Mouse (Mus musculus) hindbrain, embryonic 10.5 days (tissue): Measurements from ENCODE around the gene Tmod1. TPM values are rescaled to one million over a fixed set of nuclear protein-coding genes. Genes with fewer than 3 reads are reported as not detected.

ENCODE experiments used
- DNase-seq: peaks from one replicate; pipeline ENCODE4 v3.0.0-alpha.2; 2017; ENCODE audit warnings: low spot score
- H3K27ac ChIP-seq: fragments of 300-500 bp; sonication (generic); 2 replicates; pipeline ENCODE4 v1.5.1; 2016; ENCODE audit warnings: mild to moderate bottlenecking, moderate library complexity
- H3K27me3 ChIP-seq: fragments of 300-500 bp; sonication (generic); 2 replicates; pipeline ENCODE4 v1.6.1; 2016; ENCODE audit warnings: mild to moderate bottlenecking; ENCODE audit not compliant: poor library complexity, insufficient read depth, severe bottlenecking
- H3K36me3 ChIP-seq: fragments of 300-500 bp; sonication (generic); 2 replicates; pipeline ENCODE4 v1.6.1; 2016; ENCODE audit warnings: mild to moderate bottlenecking, moderate library complexity
- H3K4me1 ChIP-seq: fragments of 300-500 bp; sonication (generic); replicated peaks from 2 replicates; pipeline ENCODE4 v1.6.1; 2016; ENCODE audit warnings: mild to moderate bottlenecking
- H3K4me3 ChIP-seq: fragments of 300-500 bp; sonication (generic); 2 replicates; pipeline ENCODE4 v1.5.1; 2016; ENCODE audit warnings: mild to moderate bottlenecking, moderate library complexity
- H3K9me3 ChIP-seq: fragments of 300-500 bp; sonication (generic); 2 replicates; pipeline ENCODE4 v1.6.1; 2016; ENCODE audit warnings: mild to moderate bottlenecking, moderate library complexity
- WGBS: fragments of 180-500 bp; shearing (Covaris S2); methylation state at CpG from one replicate; pipeline ENCODE4 v1.1.7; 2016; 5-methylcytosine and 5-hydroxymethylcytosine counted together
- polyA plus RNA-seq: library from polyadenylated mRNA; unstranded; fragments of >200 nt; fragmentation: Nextera tagmentation; extraction: Ambion mirVana; gene quantifications from 2 replicates; pipeline ENCODE4 v1.2.1, GENCODE M21; 2016

The Tmod1 gene
- polyA plus RNA-seq, 1 experiment from 2014 or later, result 2.9 TPM

- H3K9me3 ChIP-seq, result no peaks in the 10 kb centered on the region
- no peak for DNase-seq
- peaks cover 18% of the 10 kb centered on the region for H3K27me3 ChIP-seq
- H3K36me3 ChIP-seq, result no peaks in the 10 kb centered on the region
- peaks cover 3% of the 10 kb centered on the region; the same call in 1 of the 2 replicates for H3K4me1 ChIP-seq
- 77% methylated on average over 2 of the region's 2 CpGs for WGBS
- H3K4me3 ChIP-seq, result no peak overlapping the region
- no peak overlapping the region for H3K27ac ChIP-seq
Observed at GRCm38 (mm10) chr4:46033197-46033596, 5.5 kb upstream of the Tmod1 start.

GRCm38 (mm10) chr4:46038591-46038891, 194 bp upstream of the Tmod1 start:
- whole genome bisulfite sequencing, result 16% methylated on average over 12 of the region's 12 CpGs
- no peak for DNase-seq
- H3K9me3 ChIP-seq, result no peaks in the 10 kb centered on the region
- no peaks in the 10 kb centered on the region for H3K36me3 ChIP-seq
- H3K27ac ChIP-seq, result peak overlapping the region; percentile 82; the same call in 1 of the 2 replicates
- H3K4me1 ChIP-seq, result peaks cover 43% of the 10 kb centered on the region
- H3K27me3 ChIP-seq, result peaks cover 53% of the 10 kb centered on the region
- H3K4me3 ChIP-seq, result peak overlapping the region; percentile 74

GRCm38 (mm10) chr4:46039899-46040298, 1.2 kb downstream of the Tmod1 start:
- Histone ChIP-seq H3K9me3 (no peaks in the 10 kb centered on the region), H3K27me3 (peaks cover 59% of the 10 kb centered on the region), H3K4me1 (peaks cover 43% of the 10 kb centered on the region), H3K36me3 (no peaks in the 10 kb centered on the region), H3K4me3 (peak overlapping the region; percentile 74), H3K27ac (peak overlapping the region; percentile 50; the same call in 1 of the 2 replicates)
- DNase-seq, result no peak
- 19% methylated on average over 6 of the region's 6 CpGs for WGBS

GRCm38 (mm10) chr4:46040594-46041192, 2.0 kb downstream of the Tmod1 start:
- Histone ChIP-seq H3K4me1 (peaks cover 43% of the 10 kb centered on the region), H3K36me3 (no peaks in the 10 kb centered on the region), H3K9me3 (no peaks in the 10 kb centered on the region), H3K4me3 (peak overlapping the region; percentile 74; the same call in 1 of the 2 replicates), H3K27me3 (peaks cover 59% of the 10 kb centered on the region), H3K27ac (peak overlapping the region; percentile 50; the same call in 1 of the 2 replicates)
- DNase-seq, result peak; percentile 29
- WGBS, result 21% methylated on average over 9 of the region's 9 CpGs

- peak overlapping the region; percentile 53 for H3K27ac ChIP-seq
Observed at GRCm38 (mm10) chr4:46041761-46042504, 3.2 kb downstream of the Tmod1 start.

GRCm38 (mm10) chr4:46042505-46042850, 3.7 kb downstream of the Tmod1 start:
- peak overlapping the region; percentile 53 for H3K27ac ChIP-seq
- no peaks in the 10 kb centered on the region for H3K9me3 ChIP-seq
- no peaks in the 10 kb centered on the region for H3K36me3 ChIP-seq
- no peak overlapping the region for H3K4me3 ChIP-seq
- H3K27me3 ChIP-seq, result peaks cover 48% of the 10 kb centered on the region
- no peak for DNase-seq
- WGBS, result 51% methylated on average over 5 of the region's 5 CpGs
- peaks cover 43% of the 10 kb centered on the region for H3K4me1 ChIP-seq

More at GRCm38 (mm10) chr4:46041761-46042504, 3.2 kb downstream of the Tmod1 start:
- WGBS, result 33% methylated on average over 7 of the region's 7 CpGs
- Histone ChIP-seq H3K4me1 (peaks cover 43% of the 10 kb centered on the region), H3K36me3 (no peaks in the 10 kb centered on the region), H3K4me3 (peak overlapping the region; percentile 11; the same call in 1 of the 2 replicates), H3K9me3 (no peaks in the 10 kb centered on the region), H3K27me3 (peaks cover 54% of the 10 kb centered on the region)
- no peak for DNase-seq

- Histone ChIP-seq H3K4me1 (peaks cover 43% of the 10 kb centered on the region), H3K4me3 (no peak overlapping the region), H3K36me3 (no peaks in the 10 kb centered on the region), H3K9me3 (no peaks in the 10 kb centered on the region), H3K27me3 (peaks cover 40% of the 10 kb centered on the region), H3K27ac (no peak overlapping the region)
- no peak for DNase-seq
- 84% methylated on average over 8 of the region's 8 CpGs for WGBS
Observed at GRCm38 (mm10) chr4:46043361-46043760, 4.6 kb downstream of the Tmod1 start.

DNA sequence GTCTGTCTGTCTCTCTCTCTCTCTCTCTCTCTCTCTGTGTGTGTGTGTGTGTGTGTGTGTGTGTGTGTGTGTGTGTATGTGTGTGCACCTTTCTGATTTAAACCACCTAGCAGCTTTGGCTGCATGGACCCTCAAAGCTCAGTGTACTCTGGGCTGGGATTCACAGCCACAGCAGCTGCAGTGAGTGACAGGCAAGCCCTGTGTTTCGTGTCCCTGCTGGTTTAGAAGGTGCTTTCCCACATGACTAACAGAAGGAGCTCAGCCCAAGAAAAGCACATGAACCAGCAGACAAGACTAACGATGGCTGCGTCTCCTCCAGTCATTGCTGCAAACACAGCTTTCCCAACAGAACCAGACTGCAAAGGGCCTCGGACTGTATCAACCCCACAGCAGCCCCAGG, 9.2 kb downstream of the Tmod1 start:
- 82% methylated on average over 4 of the region's 4 CpGs for WGBS
- Histone ChIP-seq H3K9me3 (peaks cover 10% of the 10 kb centered on the region; the same call in 1 of the 2 replicates), H3K4me1 (peaks cover 2% of the 10 kb centered on the region), H3K27ac (no peak overlapping the region), H3K36me3 (no peaks in the 10 kb centered on the region), H3K27me3 (0 out of 2 replicates have a peak, but pooled peaks cover 6% of the 10 kb centered on the region), H3K4me3 (no peak overlapping the region)
- DNase-seq, result no peak

DNA sequence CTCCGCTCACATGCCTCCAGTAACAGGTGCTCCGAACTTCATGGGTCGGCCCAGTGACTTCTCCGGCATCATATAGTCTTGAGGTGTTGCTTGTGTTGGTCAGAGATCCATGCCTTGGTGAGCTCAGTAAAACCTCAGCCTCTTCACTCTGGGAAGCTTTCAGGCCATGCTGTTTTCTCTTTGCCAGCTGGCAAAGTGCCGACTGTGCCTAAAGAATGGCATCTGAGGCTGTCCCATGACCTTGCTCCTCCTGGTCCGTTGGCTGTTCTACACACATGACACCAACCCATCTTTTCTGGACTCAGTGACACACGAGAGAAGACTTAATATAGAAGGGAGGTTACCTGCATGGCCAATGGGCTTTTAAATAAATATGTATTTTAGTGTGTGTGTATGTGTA, 9.7 kb downstream of the Tmod1 start:
- Histone ChIP-seq H3K4me3 (no peak overlapping the region), H3K4me1 (no peaks in the 10 kb centered on the region), H3K36me3 (no peaks in the 10 kb centered on the region), H3K27me3 (0 out of 2 replicates have a peak, but pooled peaks cover 6% of the 10 kb centered on the region), H3K9me3 (peaks cover 10% of the 10 kb centered on the region; the same call in 1 of the 2 replicates), H3K27ac (no peak overlapping the region)
- DNase-seq, result no peak
- 91% methylated on average over 7 of the region's 7 CpGs for WGBS

GRCm38 (mm10) chr4:46053323-46054107, 14.8 kb downstream of the Tmod1 start:
- DNase-seq, result no peak
- WGBS, result 84% methylated on average over 9 of the region's 9 CpGs
- Histone ChIP-seq H3K4me1 (no peaks in the 10 kb centered on the region), H3K27me3 (no peaks in the 10 kb centered on the region), H3K27ac (no peak overlapping the region), H3K9me3 (peaks cover 13% of the 10 kb centered on the region), H3K36me3 (no peaks in the 10 kb centered on the region), H3K4me3 (no peak overlapping the region)

DNA sequence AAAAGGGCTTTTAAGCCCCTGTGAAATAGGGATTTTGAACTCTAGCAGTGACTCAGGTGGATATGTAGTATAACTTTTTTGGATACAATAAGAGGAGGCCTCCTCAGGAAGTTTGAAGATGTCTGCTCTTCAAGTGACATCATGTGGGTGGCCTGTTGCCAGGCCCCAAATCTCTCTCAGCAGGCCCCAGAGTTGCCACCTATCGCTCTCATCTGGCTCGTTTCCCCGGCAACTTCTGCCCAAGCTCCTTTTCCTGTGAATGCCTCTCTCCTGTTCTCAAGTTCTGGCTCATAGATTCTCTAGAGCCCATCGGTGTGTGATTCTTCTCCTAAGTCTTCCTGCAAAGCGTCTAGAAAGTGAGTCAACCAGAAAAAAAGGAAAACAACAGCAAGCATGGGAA, 17.4 kb downstream of the Tmod1 start:
- no peaks in the 10 kb centered on the region for H3K27me3 ChIP-seq
- WGBS, result 87% methylated on average over 5 of the region's 5 CpGs
- DNase-seq, result no peak

GRCm38 (mm10) chr4:46061259-46061962, 22.7 kb downstream of the Tmod1 start:
- no peak overlapping the region for H3K4me3 ChIP-seq
- H3K9me3 ChIP-seq, result peaks cover 3% of the 10 kb centered on the region; the same call in 1 of the 2 replicates
- WGBS, result 87% methylated on average over 12 of the region's 12 CpGs
- DNase-seq, result no peak
- H3K36me3 ChIP-seq, result no peaks in the 10 kb centered on the region
- H3K27me3 ChIP-seq, result no peaks in the 10 kb centered on the region
- no peak overlapping the region for H3K27ac ChIP-seq
- peaks cover 33% of the 10 kb centered on the region for H3K4me1 ChIP-seq

More for the DNA sequence above, 17.4 kb downstream of the Tmod1 start:
- Histone ChIP-seq H3K9me3 (peaks cover 13% of the 10 kb centered on the region), H3K27ac (no peak overlapping the region), H3K4me1 (no peaks in the 10 kb centered on the region), H3K36me3 (no peaks in the 10 kb centered on the region), H3K4me3 (no peak overlapping the region)
